Mouse (Mus musculus): Measurements from ENCODE around the gene Rlbp1. TPM values are rescaled to one million over a fixed set of nuclear protein-coding genes. Genes with fewer than 3 reads are reported as not detected.

Gene Rlbp1
- polyA plus RNA-seq, 2 experiments: 1.7 to 4.7 TPM

- DNase-seq (ENCODE audit: low spot score): no peak
- Histone ChIP-seq H3K36me3 (ENCODE audit: control insufficient read depth, insufficient read depth, low read length) (no peaks in the 10 kb centered on the region), H3K9me3 (ENCODE audit: control insufficient read depth, low read length) (no peaks in the 10 kb centered on the region), H3K4me2 (replicated peaks; ENCODE audit: low read depth, low read length, severe bottlenecking) (no peak overlapping the region), H3K4me3 (replicated peaks; ENCODE audit: low read length) (no peak overlapping the region), H3K27ac (replicated peaks; ENCODE audit: low read depth, low read length) (no peak overlapping the region), H3K27me3 (ENCODE audit: control insufficient read depth, insufficient read depth, low read length) (no peaks in the 10 kb centered on the region), H3K4me1 (ENCODE audit: control insufficient read depth, insufficient read depth, low read length) (peaks cover 12% of the 10 kb centered on the region; the same call in 1 of the 2 replicates), H3K9ac (ENCODE audit: low read depth, low read length, severe bottlenecking) (no peak overlapping the region)
- TF ChIP-seq POLR2A (IDR thresholded peaks at IDR 0.05; ENCODE audit: borderline replicate concordance, extremely low read depth, insufficient read depth, insufficient read length): no peak
- ATAC-seq (ENCODE audit: low FRiP score, low read depth): no peak
- WGBS: 87% methylated on average over 7 of the region's 7 CpGs
Measured at GRCm38 (mm10) chr7:79395186-79395585, 8.3 kb upstream of the Rlbp1 start.

- H3K9me3 ChIP-seq (ENCODE audit: control insufficient read depth, low read length): no peaks in the 10 kb centered on the region
- H3K27ac ChIP-seq (replicated peaks; ENCODE audit: low read depth, low read length): no peak overlapping the region
- DNase-seq (ENCODE audit: low spot score) (no peak), ATAC-seq (ENCODE audit: low FRiP score, low read depth) (no peak)
- no peak overlapping the region for H3K9ac ChIP-seq (ENCODE audit: low read depth, low read length, severe bottlenecking)
- no peaks in the 10 kb centered on the region for H3K36me3 ChIP-seq (ENCODE audit: control insufficient read depth, insufficient read depth, low read length)
- H3K4me3 ChIP-seq (replicated peaks; ENCODE audit: low read length): no peak overlapping the region
- no peaks in the 10 kb centered on the region for H3K27me3 ChIP-seq (ENCODE audit: control insufficient read depth, insufficient read depth, low read length)
- H3K4me2 ChIP-seq (replicated peaks; ENCODE audit: low read depth, low read length, severe bottlenecking): no peak overlapping the region
- WGBS: 72% methylated on average over 7 of the region's 7 CpGs
- TF ChIP-seq POLR2A (IDR thresholded peaks at IDR 0.05; ENCODE audit: borderline replicate concordance, extremely low read depth, insufficient read depth, insufficient read length): no peak
- peaks cover 12% of the 10 kb centered on the region; the same call in 1 of the 2 replicates for H3K4me1 ChIP-seq (ENCODE audit: control insufficient read depth, insufficient read depth, low read length)
Measured at GRCm38 (mm10) chr7:79394666-79395065, 7.8 kb upstream of the Rlbp1 start.

- Histone ChIP-seq H3K27me3 (ENCODE audit: control insufficient read depth, insufficient read depth, low read length) (no peaks in the 10 kb centered on the region), H3K36me3 (ENCODE audit: control insufficient read depth, insufficient read depth, low read length) (no peaks in the 10 kb centered on the region), H3K4me1 (ENCODE audit: control insufficient read depth, insufficient read depth, low read length) (peaks cover 12% of the 10 kb centered on the region; the same call in 1 of the 2 replicates), H3K4me3 (replicated peaks; ENCODE audit: low read length) (no peak overlapping the region), H3K9ac (ENCODE audit: low read depth, low read length, severe bottlenecking) (no peak overlapping the region), H3K4me2 (replicated peaks; ENCODE audit: low read depth, low read length, severe bottlenecking) (no peak overlapping the region), H3K27ac (replicated peaks; ENCODE audit: low read depth, low read length) (no peak overlapping the region), H3K9me3 (ENCODE audit: control insufficient read depth, low read length) (no peaks in the 10 kb centered on the region)
- DNase-seq (ENCODE audit: low spot score) (no peak), ATAC-seq (ENCODE audit: low FRiP score, low read depth) (no peak)
- no peak for TF ChIP-seq POLR2A (IDR thresholded peaks at IDR 0.05; ENCODE audit: borderline replicate concordance, extremely low read depth, insufficient read depth, insufficient read length)
- 95% methylated on average over 7 of the region's 7 CpGs for WGBS
Measured at GRCm38 (mm10) chr7:79393924-79394323, 7.1 kb upstream of the Rlbp1 start.

GRCm38 (mm10) chr7:79392860-79393513, 6.1 kb upstream of the Rlbp1 start:
- Histone ChIP-seq H3K4me1 (ENCODE audit: control insufficient read depth, insufficient read depth, low read length) (peaks cover 16% of the 10 kb centered on the region; the same call in 1 of the 2 replicates), H3K9me3 (ENCODE audit: control insufficient read depth, low read length) (no peaks in the 10 kb centered on the region), H3K4me3 (replicated peaks; ENCODE audit: low read length) (peak overlapping the region; percentile 64), H3K27ac (replicated peaks; ENCODE audit: low read depth, low read length) (peak overlapping the region; percentile 94; the same call in 1 of the 2 replicates), H3K27me3 (ENCODE audit: control insufficient read depth, insufficient read depth, low read length) (no peaks in the 10 kb centered on the region), H3K4me2 (replicated peaks; ENCODE audit: low read depth, low read length, severe bottlenecking) (peak overlapping the region; percentile 95), H3K36me3 (ENCODE audit: control insufficient read depth, insufficient read depth, low read length) (no peaks in the 10 kb centered on the region), H3K9ac (ENCODE audit: low read depth, low read length, severe bottlenecking) (peak overlapping the region; percentile 70; the same call in 1 of the 2 replicates)
- no peak for TF ChIP-seq POLR2A (IDR thresholded peaks at IDR 0.05; ENCODE audit: borderline replicate concordance, extremely low read depth, insufficient read depth, insufficient read length)
- no peak for DNase-seq (ENCODE audit: low spot score)
- 51% methylated on average over 9 of the region's 9 CpGs for WGBS
- no peak for ATAC-seq (ENCODE audit: low FRiP score, low read depth)

GRCm38 (mm10) chr7:79391883-79392649, 5.2 kb upstream of the Rlbp1 start, which contains the start of gene Fanci:
Fanci (plus strand) TSS chr7:79391929.
- Histone ChIP-seq H3K4me3 (replicated peaks; ENCODE audit: low read length) (peak within 1 kb of the TSS; percentile 64), H3K9me3 (ENCODE audit: control insufficient read depth, low read length) (no peaks in the 10 kb centered on the region), H3K36me3 (ENCODE audit: control insufficient read depth, insufficient read depth, low read length) (no peaks in the 10 kb centered on the region), H3K4me1 (ENCODE audit: control insufficient read depth, insufficient read depth, low read length) (peaks cover 16% of the 10 kb centered on the region; the same call in 1 of the 2 replicates), H3K9ac (ENCODE audit: low read depth, low read length, severe bottlenecking) (peak within 1 kb of the TSS; percentile 70), H3K4me2 (replicated peaks; ENCODE audit: low read depth, low read length, severe bottlenecking) (peak within 1 kb of the TSS; percentile 95), H3K27ac (replicated peaks; ENCODE audit: low read depth, low read length) (peak within 1 kb of the TSS; percentile 94), H3K27me3 (ENCODE audit: control insufficient read depth, insufficient read depth, low read length) (no peaks in the 10 kb centered on the region)
- DNase-seq (ENCODE audit: low spot score) (peak; percentile 92), ATAC-seq (ENCODE audit: low FRiP score, low read depth) (peak; percentile 95)
- TF ChIP-seq POLR2A (IDR thresholded peaks at IDR 0.05; ENCODE audit: borderline replicate concordance, extremely low read depth, insufficient read depth, insufficient read length): no peak
- 1% methylated on average over 44 of the region's 44 CpGs for WGBS
